Mouse (Mus musculus): ENCODE results near the gene Spata20.

Gene Spata20

GRCm38 (mm10) chr11:94449239-94449638 is 36.7 kb downstream of the Spata20 start:
- DNase-seq = no peak

GRCm38 (mm10) chr11:94447017-94447416 is 39.0 kb downstream of the Spata20 start:
- no peak for DNase-seq

GRCm38 (mm10) chr11:94445300-94445699 is 40.7 kb downstream of the Spata20 start:
- DNase-seq = no peak

GRCm38 (mm10) chr11:94444829-94445228 is 41.1 kb downstream of the Spata20 start:
- no peak for DNase-seq

- DNase-seq = no peak
These were observed 44.2 kb downstream of the Spata20 start for GRCm38 (mm10) chr11:94441752-94442151.

- DNase-seq = no peak
These were observed 44.9 kb downstream of the Spata20 start for GRCm38 (mm10) chr11:94441122-94441521.

GRCm38 (mm10) chr11:94440421-94440820 is 45.6 kb downstream of the Spata20 start:
- no peak for DNase-seq

- DNase-seq = no peak
These were observed 56.8 kb downstream of the Spata20 start for GRCm38 (mm10) chr11:94429011-94429651.
